In genomic region chr11:70656456-70656927, GRCm38 (mm10) we compare ENCODE assay signal across 7 mouse cellular contexts. TPM values are rescaled to one million over a fixed set of nuclear protein-coding genes. Genes with fewer than 3 reads are reported as not detected.
DNase-seq lines count a peak whose midpoint lies in the region; ATAC-seq and TF ChIP-seq lines count a peak whose summit lies in the region.

No protein-coding gene starts in this region.

- H3K9me3 ChIP-seq in embryonic facial prominence, embryonic 13.5 days, result no peaks in the 10 kb centered on the region
- H3K9me3 ChIP-seq in heart, embryonic 15.5 days (replicated peaks), result no peaks in the 10 kb centered on the region
- H3K9me3 ChIP-seq in limb, embryonic 11.5 days (ENCODE audit: control insufficient read depth, low read length), result no peaks in the 10 kb centered on the region
- H3K9me3 ChIP-seq in neural tube, embryonic 11.5 days (ENCODE audit: control insufficient read depth, low read length), result no peaks in the 10 kb centered on the region

- peak; percentile 65 for DNase-seq in 416B (ENCODE audit: low read depth)
- peak; percentile 81 for DNase-seq in limb, embryonic 11.5 days (ENCODE audit: low spot score)
- DNase-seq in neural tube, embryonic 11.5 days (ENCODE audit: low spot score), result peak; percentile 44
- DNase-seq in layer of hippocampus, adult 9-10 months (ENCODE audit: low spot score), result no peak

- peak overlapping the region; percentile 100 for H3K9ac ChIP-seq in embryonic facial prominence, embryonic 13.5 days
- H3K9ac ChIP-seq in heart, embryonic 15.5 days, result peak overlapping the region; percentile 100
- peak overlapping the region; percentile 98 for H3K9ac ChIP-seq in limb, embryonic 11.5 days (ENCODE audit: low read length)
- H3K9ac ChIP-seq in neural tube, embryonic 11.5 days (ENCODE audit: low read length), result peak overlapping the region; percentile 98

- H3K27me3 ChIP-seq in C2C12 (ENCODE audit: control insufficient read depth, insufficient read depth, insufficient read length), result no peaks in the 10 kb centered on the region
- H3K27me3 ChIP-seq in embryonic facial prominence, embryonic 13.5 days, result no peaks in the 10 kb centered on the region
- H3K27me3 ChIP-seq in heart, embryonic 15.5 days, result no peaks in the 10 kb centered on the region
- H3K27me3 ChIP-seq in limb, embryonic 11.5 days (ENCODE audit: control insufficient read depth, insufficient read depth, low read length), result no peaks in the 10 kb centered on the region
- no peaks in the 10 kb centered on the region for H3K27me3 ChIP-seq in neural tube, embryonic 11.5 days (ENCODE audit: control insufficient read depth, insufficient read depth, low read length)

- H3K36me3 ChIP-seq in C2C12 (ENCODE audit: control insufficient read depth, insufficient read depth), result peaks cover 50% of the 10 kb centered on the region
- peaks cover 25% of the 10 kb centered on the region for H3K36me3 ChIP-seq in embryonic facial prominence, embryonic 13.5 days
- peaks cover 26% of the 10 kb centered on the region for H3K36me3 ChIP-seq in heart, embryonic 15.5 days
- peaks cover 8% of the 10 kb centered on the region for H3K36me3 ChIP-seq in limb, embryonic 11.5 days (ENCODE audit: control insufficient read depth, insufficient read depth, low read length)
- peaks cover 3% of the 10 kb centered on the region; the same call in 1 of the 2 replicates for H3K36me3 ChIP-seq in neural tube, embryonic 11.5 days (ENCODE audit: control insufficient read depth, insufficient read depth, low read length)

- no peak for TF ChIP-seq CTCF in C2C12 (IDR thresholded peaks at IDR 0.05; ENCODE audit: control insufficient read depth, insufficient read depth, insufficient read length)

- 0 out of 2 replicates have a peak, but pooled peaks have one; percentile 17 for ATAC-seq in embryonic facial prominence, embryonic 13.5 days (ENCODE audit: insufficient number of reproducible peaks, insufficient read depth, low FRiP score, low TSS enrichment, low read depth)
- peak; percentile 38 for ATAC-seq in heart, embryonic 15.5 days (replicated peaks; ENCODE audit: insufficient number of reproducible peaks, insufficient read depth, low FRiP score, low read depth)
- ATAC-seq in limb, embryonic 11.5 days (ENCODE audit: insufficient number of reproducible peaks, low FRiP score, low TSS enrichment, low read depth), result peak; percentile 70
- ATAC-seq in neural tube, embryonic 11.5 days (ENCODE audit: insufficient read depth, low FRiP score, low TSS enrichment), result no peak

- H3K4me3 ChIP-seq in C2C12 (ENCODE audit: insufficient read depth, poor library complexity, severe bottlenecking), result peak overlapping the region; percentile 99
- H3K4me3 ChIP-seq in embryonic facial prominence, embryonic 13.5 days, result peak overlapping the region; percentile 100
- H3K4me3 ChIP-seq in heart, embryonic 15.5 days, result peak overlapping the region; percentile 98
- peak overlapping the region; percentile 100 for H3K4me3 ChIP-seq in limb, embryonic 11.5 days (ENCODE audit: low read depth, low read length)
- H3K4me3 ChIP-seq in neural tube, embryonic 11.5 days (ENCODE audit: low read depth, low read length), result peak overlapping the region; percentile 100

- H3K79me2 ChIP-seq in C2C12 (ENCODE audit: control insufficient read depth, insufficient read depth), result peaks cover 94% of the 10 kb centered on the region

- WGBS in embryonic facial prominence, embryonic 13.5 days, result 5% methylated on average over 16 of the region's 16 CpGs
- WGBS in heart, embryonic 15.5 days, result 4% methylated on average over 16 of the region's 16 CpGs
- 2% methylated on average over 16 of the region's 16 CpGs for WGBS in limb, embryonic 11.5 days
- 3% methylated on average over 16 of the region's 16 CpGs for WGBS in neural tube, embryonic 11.5 days

- peak overlapping the region; percentile 97 for H3K27ac ChIP-seq in embryonic facial prominence, embryonic 13.5 days
- peak overlapping the region; percentile 99 for H3K27ac ChIP-seq in heart, embryonic 15.5 days
- H3K27ac ChIP-seq in limb, embryonic 11.5 days (replicated peaks; ENCODE audit: low read depth, low read length), result peak overlapping the region; percentile 97
- H3K27ac ChIP-seq in neural tube, embryonic 11.5 days (ENCODE audit: low read depth, low read length), result peak overlapping the region; percentile 97

- H3K4me2 ChIP-seq in embryonic facial prominence, embryonic 13.5 days, result peak overlapping the region; percentile 97
- H3K4me2 ChIP-seq in heart, embryonic 15.5 days, result peak overlapping the region; percentile 93
- H3K4me2 ChIP-seq in limb, embryonic 11.5 days (ENCODE audit: low read depth, severe bottlenecking), result peak overlapping the region; percentile 96
- H3K4me2 ChIP-seq in neural tube, embryonic 11.5 days (ENCODE audit: low read depth), result peak overlapping the region; percentile 86

- peaks cover 49% of the 10 kb centered on the region for H3K4me1 ChIP-seq in embryonic facial prominence, embryonic 13.5 days
- H3K4me1 ChIP-seq in heart, embryonic 15.5 days (replicated peaks), result peaks cover 67% of the 10 kb centered on the region
- H3K4me1 ChIP-seq in limb, embryonic 11.5 days (ENCODE audit: control insufficient read depth, insufficient read depth, low read length), result peaks cover 29% of the 10 kb centered on the region
- H3K4me1 ChIP-seq in neural tube, embryonic 11.5 days (ENCODE audit: control insufficient read depth, insufficient read depth, low read length), result peaks cover 19% of the 10 kb centered on the region

- peaks cover 68% of the 10 kb centered on the region for H3K79me3 ChIP-seq in C2C12 (ENCODE audit: low read depth)

- peak overlapping the region; percentile 85 for H3ac ChIP-seq in C2C12 (ENCODE audit: control insufficient read depth, insufficient read length, low read depth)

TF ChIP-seq in C2C12, 6 proteins besides CTCF, POLR2A, EP300 and RAD21:
- TF ChIP-seq USF1 (IDR thresholded peaks at IDR 0.05; ENCODE audit: low read depth), result peak; percentile 11
- TF ChIP-seq MAX (IDR thresholded peaks at IDR 0.05), result peak; percentile 83
- no peak for TF ChIP-seq CEBPB (IDR thresholded peaks at IDR 0.05; ENCODE audit: low read depth)
- no peak for TF ChIP-seq FOSL1 (IDR thresholded peaks at IDR 0.05; ENCODE audit: insufficient read depth, low read length, poor library complexity, severe bottlenecking)
- no peak for TF ChIP-seq MYOG (IDR thresholded peaks at IDR 0.05; ENCODE audit: control insufficient read depth, extremely low read depth, insufficient read length)

RNA-seq across cellular contexts. Expression of gene Eno3, which starts 0.5 kb away (rescaled TPM):
- 1,151 TPM for polyA plus RNA-seq in C2C12 (2012; fragmentation: generic; extraction: Trizol)
- 18.3 and 19.7 TPM in 2 replicates for polyA plus RNA-seq in embryonic facial prominence, embryonic 13.5 days (2015; fragmentation: Nextera tagmentation; extraction: Ambion mirVana)
- 389 and 492 TPM in 2 replicates for polyA plus RNA-seq in heart, embryonic 15.5 days (2015; fragmentation: Nextera tagmentation; extraction: Ambion mirVana)
- polyA plus RNA-seq in limb, embryonic 11.5 days (2014; fragmentation: Nextera tagmentation; extraction: Ambion mirVana), result 49.4 and 53.3 TPM in 2 replicates
- polyA plus RNA-seq in neural tube, embryonic 11.5 days (2014; fragmentation: Nextera tagmentation; extraction: Ambion mirVana), result 39.3 and 48.9 TPM in 2 replicates

RNA-seq across cellular contexts. Expression of gene Pfn1, which starts 2.0 kb away (rescaled TPM):
- polyA plus RNA-seq in C2C12 (2012; fragmentation: generic; extraction: Trizol), result 4,207 TPM
- 1,478 and 1,672 TPM in 2 replicates for polyA plus RNA-seq in embryonic facial prominence, embryonic 13.5 days (2015; fragmentation: Nextera tagmentation; extraction: Ambion mirVana)
- polyA plus RNA-seq in heart, embryonic 15.5 days (2015; fragmentation: Nextera tagmentation; extraction: Ambion mirVana), result 1,318 and 1,359 TPM in 2 replicates
- polyA plus RNA-seq in limb, embryonic 11.5 days (2014; fragmentation: Nextera tagmentation; extraction: Ambion mirVana), result 2,040 and 2,092 TPM in 2 replicates
- 1,399 and 1,464 TPM in 2 replicates for polyA plus RNA-seq in neural tube, embryonic 11.5 days (2014; fragmentation: Nextera tagmentation; extraction: Ambion mirVana)

RNA-seq across cellular contexts. Expression of gene Slc25a11, which starts 9.2 kb away (rescaled TPM):
- 136 TPM for polyA plus RNA-seq in C2C12 (2012; fragmentation: generic; extraction: Trizol)
- polyA plus RNA-seq in embryonic facial prominence, embryonic 13.5 days (2015; fragmentation: Nextera tagmentation; extraction: Ambion mirVana), result 167 and 170 TPM in 2 replicates
- 279 TPM in 2 replicates for polyA plus RNA-seq in heart, embryonic 15.5 days (2015; fragmentation: Nextera tagmentation; extraction: Ambion mirVana)
- 141 and 148 TPM in 2 replicates for polyA plus RNA-seq in limb, embryonic 11.5 days (2014; fragmentation: Nextera tagmentation; extraction: Ambion mirVana)
- polyA plus RNA-seq in neural tube, embryonic 11.5 days (2014; fragmentation: Nextera tagmentation; extraction: Ambion mirVana), result 142 and 146 TPM in 2 replicates

RNA-seq across cellular contexts. Expression of gene Rnf167, which starts 9.5 kb away (rescaled TPM):
- polyA plus RNA-seq in C2C12 (2012; fragmentation: generic; extraction: Trizol), result 9.0 TPM
- 131 and 135 TPM in 2 replicates for polyA plus RNA-seq in embryonic facial prominence, embryonic 13.5 days (2015; fragmentation: Nextera tagmentation; extraction: Ambion mirVana)
- polyA plus RNA-seq in heart, embryonic 15.5 days (2015; fragmentation: Nextera tagmentation; extraction: Ambion mirVana), result 75.1 and 81.2 TPM in 2 replicates
- polyA plus RNA-seq in limb, embryonic 11.5 days (2014; fragmentation: Nextera tagmentation; extraction: Ambion mirVana), result 89.5 and 99.1 TPM in 2 replicates
- 86.4 and 92.9 TPM in 2 replicates for polyA plus RNA-seq in neural tube, embryonic 11.5 days (2014; fragmentation: Nextera tagmentation; extraction: Ambion mirVana)

RNA-seq across cellular contexts. Expression of gene Spag7, which starts 12.7 kb away (rescaled TPM):
- 75.4 TPM for polyA plus RNA-seq in C2C12 (2012; fragmentation: generic; extraction: Trizol)
- polyA plus RNA-seq in embryonic facial prominence, embryonic 13.5 days (2015; fragmentation: Nextera tagmentation; extraction: Ambion mirVana), result 159 and 163 TPM in 2 replicates
- polyA plus RNA-seq in heart, embryonic 15.5 days (2015; fragmentation: Nextera tagmentation; extraction: Ambion mirVana), result 168 and 186 TPM in 2 replicates
- polyA plus RNA-seq in limb, embryonic 11.5 days (2014; fragmentation: Nextera tagmentation; extraction: Ambion mirVana), result 156 and 173 TPM in 2 replicates
- polyA plus RNA-seq in neural tube, embryonic 11.5 days (2014; fragmentation: Nextera tagmentation; extraction: Ambion mirVana), result 146 and 152 TPM in 2 replicates
